Mouse (Mus musculus) cortical plate, adult 2 months (tissue): ENCODE results near the gene Kdm4b.

Experiments
- CTCF ChIP-seq: fragments of 200-500 bp; IDR thresholded peaks from 2 replicates; pipeline ENCODE4 v1.5.1; 2011; ENCODE audit warnings: mild to moderate bottlenecking, control low read depth, low read length; ENCODE audit not compliant: insufficient read depth; ENCODE audit errors: extremely low read depth
- POLR2A ChIP-seq: fragments of 200-500 bp; IDR thresholded peaks from 2 replicates; pipeline ENCODE4 v1.6.1; 2011; ENCODE audit warnings: mild to moderate bottlenecking, low read length, control low read depth; ENCODE audit not compliant: insufficient read depth; ENCODE audit errors: extremely low read depth

GRCm38 (mm10) chr17:56309191-56309945 is 16.5 kb upstream of the Kdm4b start:
- no peak for TF ChIP-seq POLR2A
- no peak for TF ChIP-seq CTCF
